Mouse (Mus musculus) embryonic facial prominence, embryonic 12.5 days (tissue): Measurements from ENCODE around the gene Pabpc1l. TPM values are rescaled to one million over a fixed set of nuclear protein-coding genes. Genes with fewer than 3 reads are reported as not detected.

Source experiments
- ATAC-seq: fragments of 200-750 bp; cut with Nextera tagmentation; 2 replicates; pipeline ENCODE4 v1.8.0; 2017; ENCODE audit not compliant: insufficient number of reproducible peaks, insufficient read depth, low FRiP score, low TSS enrichment
- H3K27ac ChIP-seq: fragments of 300-500 bp; sonication (generic); 2 replicates; pipeline ENCODE4 v1.5.1; 2016; ENCODE audit warnings: mild to moderate bottlenecking
- H3K27me3 ChIP-seq: fragments of 300-500 bp; sonication (generic); 2 replicates; pipeline ENCODE4 v1.6.1; 2016; ENCODE audit warnings: mild to moderate bottlenecking, moderate library complexity
- H3K36me3 ChIP-seq: fragments of 300-500 bp; sonication (generic); 2 replicates; pipeline ENCODE4 v1.6.1; 2016; ENCODE audit warnings: mild to moderate bottlenecking
- H3K4me1 ChIP-seq: fragments of 300-500 bp; sonication (generic); 2 replicates; pipeline ENCODE4 v1.6.1; 2016
- H3K4me2 ChIP-seq: fragments of 300-500 bp; sonication (generic); replicated peaks from 2 replicates; pipeline ENCODE4 v1.6.1; 2016; ENCODE audit warnings: mild to moderate bottlenecking, moderate library complexity
- H3K4me3 ChIP-seq: fragments of 300-500 bp; sonication (generic); 2 replicates; pipeline ENCODE4 v1.5.1; 2016; ENCODE audit warnings: mild to moderate bottlenecking
- H3K9ac ChIP-seq: fragments of 300-500 bp; sonication (generic); 2 replicates; pipeline ENCODE4 v1.6.1; 2016; ENCODE audit warnings: mild to moderate bottlenecking, moderate library complexity
- H3K9me3 ChIP-seq: fragments of 300-500 bp; sonication (generic); 2 replicates; pipeline ENCODE4 v1.6.1; 2016; ENCODE audit warnings: mild to moderate bottlenecking, moderate library complexity
- WGBS: fragments of 180-500 bp; shearing (Covaris S2); methylation state at CpG from one replicate; pipeline ENCODE4 v1.1.7; 2016; 5-methylcytosine and 5-hydroxymethylcytosine counted together
- polyA plus RNA-seq: library from polyadenylated mRNA; unstranded; fragments of >200 nt; fragmentation: Nextera tagmentation; extraction: Ambion mirVana; gene quantifications from 2 replicates; pipeline ENCODE4 v1.2.1, GENCODE M21; 2016

The Pabpc1l gene
- polyA plus RNA-seq, result 2.4 and 3.5 TPM in 2 replicates

DNA sequence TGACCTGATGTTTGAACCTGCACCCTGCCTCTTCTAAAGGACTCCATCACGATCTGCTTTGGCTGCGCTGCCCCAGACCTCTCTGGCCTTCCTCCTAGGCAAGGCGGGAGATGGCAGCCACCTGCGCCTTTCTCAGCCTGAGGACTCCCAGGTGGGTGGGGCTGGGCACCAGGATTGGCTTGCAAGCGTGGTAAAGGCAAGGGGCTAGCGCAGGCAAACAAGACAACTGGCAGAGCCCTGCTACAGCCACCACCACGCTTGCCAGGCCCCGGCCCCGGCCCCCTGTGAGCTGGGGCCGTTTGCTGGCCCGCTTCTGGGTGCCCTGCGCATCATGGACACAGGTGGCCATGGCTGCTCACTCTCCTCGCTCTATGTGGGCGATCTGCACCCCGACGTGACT is at the start of gene Pabpc1l:
Gene Pabpc1l (plus strand): TSS at position 301 of the 400 bp plus-strand sequence.
- H3K4me3 ChIP-seq, result no peak within 1 kb of the TSS
- H3K9me3 ChIP-seq, result no peaks in the 10 kb centered on the region
- no peak for ATAC-seq
- no peaks in the 10 kb centered on the region for H3K27me3 ChIP-seq
- no peak within 1 kb of the TSS for H3K9ac ChIP-seq
- H3K36me3 ChIP-seq, result no peaks in the 10 kb centered on the region
- H3K4me2 ChIP-seq, result no peak within 1 kb of the TSS
- H3K27ac ChIP-seq, result no peak within 1 kb of the TSS
- WGBS, result 80% methylated on average over 16 of the region's 16 CpGs
- H3K4me1 ChIP-seq, result no peaks in the 10 kb centered on the region

DNA sequence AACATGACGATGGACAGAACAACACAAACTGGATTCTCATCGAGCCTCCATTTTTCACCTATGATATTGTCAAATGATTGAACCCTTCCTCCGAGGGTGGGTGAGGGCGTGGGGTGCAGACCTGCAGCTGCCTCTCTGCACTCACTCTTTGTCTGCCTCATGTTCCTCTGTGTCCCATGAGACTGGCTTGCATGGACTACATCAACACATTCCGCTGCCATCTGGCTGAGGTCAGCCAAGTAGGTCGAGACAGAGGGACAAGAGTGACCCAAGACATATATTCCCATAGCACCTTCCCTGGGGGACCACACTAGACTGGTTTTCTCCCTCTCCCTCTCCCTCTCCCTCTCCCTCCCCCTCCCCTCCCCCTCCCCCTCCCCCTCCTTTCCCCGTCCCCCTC is 48.8 kb upstream of the Pabpc1l start:
- no peak overlapping the region for H3K4me2 ChIP-seq
- H3K9ac ChIP-seq, result no peak overlapping the region
- no peaks in the 10 kb centered on the region for H3K4me1 ChIP-seq
- no peaks in the 10 kb centered on the region for H3K9me3 ChIP-seq
- H3K27ac ChIP-seq, result no peak overlapping the region
- H3K36me3 ChIP-seq, result no peaks in the 10 kb centered on the region
- no peaks in the 10 kb centered on the region for H3K27me3 ChIP-seq
- no peak overlapping the region for H3K4me3 ChIP-seq
- WGBS, result 84% methylated on average over 6 of the region's 7 CpGs
- no peak for ATAC-seq

GRCm38 (mm10) chr2:163987233-163987632 is 38.0 kb upstream of the Pabpc1l start:
- Histone ChIP-seq H3K9ac (no peak overlapping the region), H3K4me1 (no peaks in the 10 kb centered on the region), H3K9me3 (no peaks in the 10 kb centered on the region), H3K4me3 (no peak overlapping the region), H3K27ac (no peak overlapping the region), H3K4me2 (no peak overlapping the region), H3K27me3 (no peaks in the 10 kb centered on the region), H3K36me3 (no peaks in the 10 kb centered on the region)
- 81% methylated on average over 8 of the region's 8 CpGs for WGBS
- no peak for ATAC-seq

DNA sequence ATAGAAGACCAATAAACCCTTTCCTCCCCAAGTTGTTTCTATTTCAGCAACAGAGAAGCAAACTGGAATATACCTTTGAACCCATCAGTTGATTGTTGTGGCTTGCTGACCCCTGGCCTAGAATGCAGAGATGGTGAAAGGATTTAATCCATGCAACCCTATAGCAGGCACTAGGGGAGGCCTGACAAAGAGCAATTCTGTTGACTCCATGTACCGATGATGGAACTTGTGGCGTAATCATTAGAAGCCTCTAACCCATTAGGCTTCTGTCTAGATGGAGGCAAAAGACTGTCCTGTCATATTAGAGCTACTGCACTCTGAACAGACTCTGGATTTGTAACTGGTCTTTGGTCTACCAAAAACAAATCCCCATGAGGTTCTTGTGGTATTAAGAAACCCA is 32.4 kb upstream of the Pabpc1l start:
- no peaks in the 10 kb centered on the region for H3K9me3 ChIP-seq
- H3K4me1 ChIP-seq, result peaks cover 16% of the 10 kb centered on the region
- H3K27me3 ChIP-seq, result no peaks in the 10 kb centered on the region
- no peaks in the 10 kb centered on the region for H3K36me3 ChIP-seq
- no peak for ATAC-seq
- WGBS, result 87% methylated on average over 2 of the region's 2 CpGs
- no peak overlapping the region for H3K9ac ChIP-seq
- H3K4me3 ChIP-seq, result no peak overlapping the region
- no peak overlapping the region for H3K27ac ChIP-seq
- H3K4me2 ChIP-seq, result no peak overlapping the region

DNA sequence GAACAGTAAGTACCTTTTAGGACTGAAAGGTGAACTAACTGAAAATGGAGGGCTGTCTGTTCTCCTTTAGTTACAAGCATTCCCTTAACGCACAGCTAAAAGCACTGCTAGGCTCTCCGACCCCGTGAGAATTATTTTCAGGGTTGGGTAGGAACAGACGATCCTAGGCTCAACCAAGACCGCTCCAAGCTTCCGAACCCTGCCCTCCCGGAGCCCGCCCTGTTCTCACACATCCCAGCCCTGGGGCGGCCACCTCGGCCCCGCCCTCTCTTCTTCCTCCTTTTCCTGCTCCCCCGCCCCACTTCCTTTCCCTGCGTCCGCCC is 30.6 kb upstream of the Pabpc1l start, which contains the start of gene Ywhab:
Gene Ywhab (plus strand): TSS at position 307 of the 323 bp plus-strand sequence.
- Histone ChIP-seq H3K27me3 (no peaks in the 10 kb centered on the region), H3K27ac (peak within 1 kb of the TSS; percentile 94), H3K4me3 (peak within 1 kb of the TSS; percentile 99), H3K36me3 (0 out of 2 replicates have a peak, but pooled peaks cover 4% of the 10 kb centered on the region), H3K4me2 (peak within 1 kb of the TSS; percentile 71), H3K9ac (peak within 1 kb of the TSS; percentile 94), H3K9me3 (no peaks in the 10 kb centered on the region), H3K4me1 (peaks cover 21% of the 10 kb centered on the region)
- under 1% methylated on average over 14 of the region's 14 CpGs for WGBS
- ATAC-seq, result no peak

- Histone ChIP-seq H3K4me3 (peak overlapping the region; percentile 99), H3K4me2 (peak overlapping the region; percentile 71), H3K4me1 (peaks cover 21% of the 10 kb centered on the region), H3K27me3 (no peaks in the 10 kb centered on the region), H3K36me3 (0 out of 2 replicates have a peak, but pooled peaks cover 4% of the 10 kb centered on the region), H3K9ac (peak overlapping the region; percentile 94), H3K27ac (peak overlapping the region; percentile 94), H3K9me3 (no peaks in the 10 kb centered on the region)
- WGBS, result under 1% methylated on average over 79 of the region's 79 CpGs
- ATAC-seq, result peak; percentile 100
Measured at GRCm38 (mm10) chr2:163994977-163995862, 30.0 kb upstream of the Pabpc1l start.

GRCm38 (mm10) chr2:163996275-163996674 is 29.0 kb upstream of the Pabpc1l start:
- H3K4me1 ChIP-seq, result peaks cover 22% of the 10 kb centered on the region
- no peaks in the 10 kb centered on the region for H3K27me3 ChIP-seq
- H3K36me3 ChIP-seq, result 0 out of 2 replicates have a peak, but pooled peaks cover 4% of the 10 kb centered on the region
- H3K4me2 ChIP-seq, result peak overlapping the region; percentile 71
- no peaks in the 10 kb centered on the region for H3K9me3 ChIP-seq
- ATAC-seq, result no peak
- no peak overlapping the region; the same call in 1 of the 2 replicates for H3K27ac ChIP-seq
- 83% methylated on average over 6 of the region's 6 CpGs for WGBS
- H3K4me3 ChIP-seq, result peak overlapping the region; percentile 99
- H3K9ac ChIP-seq, result peak overlapping the region; percentile 94

DNA sequence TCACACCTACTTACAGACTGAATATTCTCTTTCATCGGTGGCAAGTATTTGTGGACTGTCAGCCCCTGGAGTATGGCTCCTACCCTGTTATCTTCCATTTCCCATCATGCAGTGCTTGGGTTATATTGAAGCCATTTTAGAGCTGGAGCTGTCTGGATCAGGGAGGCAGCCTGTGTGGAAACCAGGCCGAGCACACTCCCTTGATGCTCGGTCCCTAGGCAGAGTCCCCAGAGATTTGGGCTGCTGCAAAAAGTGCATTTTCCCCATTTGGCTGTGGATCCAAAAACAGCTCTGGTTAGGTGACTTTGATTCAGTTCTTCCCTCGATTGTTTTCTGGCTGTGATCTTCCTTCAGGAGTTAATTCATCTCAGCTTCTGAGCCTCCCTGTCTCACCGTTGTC is 28.4 kb upstream of the Pabpc1l start:
- Histone ChIP-seq H3K9me3 (no peaks in the 10 kb centered on the region), H3K27ac (no peak overlapping the region), H3K4me3 (no peak overlapping the region), H3K9ac (0 out of 2 replicates have a peak overlapping the region, but pooled peaks have one; percentile 24), H3K4me2 (peak overlapping the region; percentile 71; the same call in 1 of the 2 replicates), H3K36me3 (0 out of 2 replicates have a peak, but pooled peaks cover 4% of the 10 kb centered on the region), H3K4me1 (peaks cover 26% of the 10 kb centered on the region), H3K27me3 (no peaks in the 10 kb centered on the region)
- ATAC-seq, result no peak
- WGBS, result 75% methylated on average over 5 of the region's 5 CpGs

DNA sequence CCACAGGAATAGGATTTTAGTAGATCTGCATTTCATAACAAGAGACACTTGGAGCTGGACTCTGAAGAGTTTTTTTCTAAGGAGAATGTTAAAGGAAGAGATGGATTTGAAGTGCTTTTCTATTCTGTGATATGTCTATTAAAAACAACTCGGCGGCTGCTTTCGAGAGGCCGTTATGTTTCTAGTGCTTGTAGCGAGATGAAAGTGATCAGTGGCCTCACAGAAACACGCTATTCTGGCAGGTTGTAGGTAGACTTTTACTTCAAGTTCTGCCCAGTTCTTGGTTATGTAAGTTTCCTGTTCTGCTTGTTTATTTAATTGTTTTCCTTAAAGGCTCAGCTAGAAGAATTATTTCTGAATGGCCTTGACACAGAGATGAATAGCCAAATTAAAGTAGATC is 26.3 kb upstream of the Pabpc1l start:
- peaks cover 26% of the 10 kb centered on the region for H3K4me1 ChIP-seq
- no peak overlapping the region for H3K4me2 ChIP-seq
- peaks cover 8% of the 10 kb centered on the region for H3K36me3 ChIP-seq
- WGBS, result 88% methylated on average over 6 of the region's 6 CpGs
- no peak overlapping the region for H3K4me3 ChIP-seq
- no peaks in the 10 kb centered on the region for H3K27me3 ChIP-seq
- ATAC-seq, result no peak
- H3K9me3 ChIP-seq, result no peaks in the 10 kb centered on the region
- H3K27ac ChIP-seq, result no peak overlapping the region
- no peak overlapping the region for H3K9ac ChIP-seq

- 92% methylated on average over 3 of the region's 3 CpGs for WGBS
- Histone ChIP-seq H3K4me2 (no peak overlapping the region), H3K9ac (no peak overlapping the region), H3K27ac (no peak overlapping the region), H3K36me3 (peaks cover 8% of the 10 kb centered on the region), H3K4me1 (peaks cover 31% of the 10 kb centered on the region), H3K9me3 (no peaks in the 10 kb centered on the region), H3K4me3 (no peak overlapping the region), H3K27me3 (no peaks in the 10 kb centered on the region)
- ATAC-seq, result no peak
Measured at GRCm38 (mm10) chr2:164002637-164003036, 22.6 kb upstream of the Pabpc1l start.

GRCm38 (mm10) chr2:164004503-164004902 is 20.7 kb upstream of the Pabpc1l start:
- Histone ChIP-seq H3K9me3 (no peaks in the 10 kb centered on the region), H3K4me1 (peaks cover 25% of the 10 kb centered on the region), H3K4me3 (no peak overlapping the region), H3K9ac (no peak overlapping the region), H3K27me3 (no peaks in the 10 kb centered on the region), H3K36me3 (peaks cover 4% of the 10 kb centered on the region), H3K4me2 (no peak overlapping the region), H3K27ac (no peak overlapping the region)
- ATAC-seq, result no peak
- 72% methylated on average over 5 of the region's 5 CpGs for WGBS

- H3K27me3 ChIP-seq, result no peaks in the 10 kb centered on the region
- no peaks in the 10 kb centered on the region for H3K9me3 ChIP-seq
- H3K27ac ChIP-seq, result no peak overlapping the region
- no peak overlapping the region for H3K9ac ChIP-seq
- H3K4me2 ChIP-seq, result no peak overlapping the region
- H3K4me3 ChIP-seq, result no peak overlapping the region
- no peak for ATAC-seq
- peaks cover 20% of the 10 kb centered on the region for H3K4me1 ChIP-seq
- 66% methylated on average over 10 of the region's 10 CpGs for WGBS
- H3K36me3 ChIP-seq, result peaks cover 9% of the 10 kb centered on the region
Measured at GRCm38 (mm10) chr2:164006932-164007331, 18.3 kb upstream of the Pabpc1l start.
